Mouse (Mus musculus): ENCODE measurements around the gene Pitpnc1. TPM values are rescaled to one million over a fixed set of nuclear protein-coding genes. Genes with fewer than 3 reads are reported as not detected.

Gene Pitpnc1
- polyA plus RNA-seq, 1 experiment from 2014 or later: 36.7 TPM

GRCm38 (mm10) chr11:107479862-107480203 is 9.3 kb upstream of the Pitpnc1 start:
- 1% methylated on average over 10 of the region's 10 CpGs for WGBS
- no peak for ATAC-seq
- H3K27ac ChIP-seq: peak overlapping the region; percentile 73; the same call in 1 of the 2 replicates

GRCm38 (mm10) chr11:107479053-107479861 is 8.8 kb upstream of the Pitpnc1 start, which contains the start of gene Psmd12:
TSS of gene Psmd12 (plus strand) at chr11:107479484.
- H3K9me3 ChIP-seq: no peaks in the 10 kb centered on the region
- H3K4me2 ChIP-seq (replicated peaks): peak within 1 kb of the TSS; percentile 97
- peak within 1 kb of the TSS; percentile 73; the same call in 1 of the 2 replicates for H3K27ac ChIP-seq
- peak within 1 kb of the TSS; percentile 95 for H3K4me3 ChIP-seq (replicated peaks)
- 1% methylated on average over 51 of the region's 51 CpGs for WGBS
- H3K4me1 ChIP-seq (replicated peaks): peaks cover 22% of the 10 kb centered on the region
- no peaks in the 10 kb centered on the region for H3K27me3 ChIP-seq
- H3K36me3 ChIP-seq: no peaks in the 10 kb centered on the region
- H3K9ac ChIP-seq (replicated peaks): peak within 1 kb of the TSS; percentile 92
- peak; percentile 99 for ATAC-seq

More at GRCm38 (mm10) chr11:107479862-107480203, 9.3 kb upstream of the Pitpnc1 start:
- Histone ChIP-seq H3K9ac (replicated peaks) (peak overlapping the region; percentile 92), H3K4me2 (replicated peaks) (peak overlapping the region; percentile 97), H3K9me3 (no peaks in the 10 kb centered on the region), H3K4me1 (replicated peaks) (peaks cover 22% of the 10 kb centered on the region), H3K27me3 (no peaks in the 10 kb centered on the region), H3K36me3 (peaks cover 3% of the 10 kb centered on the region), H3K4me3 (replicated peaks) (peak overlapping the region; percentile 95)

GRCm38 (mm10) chr11:107473137-107473820 is 2.8 kb upstream of the Pitpnc1 start:
- Histone ChIP-seq H3K4me3 (replicated peaks) (no peak overlapping the region), H3K4me2 (replicated peaks) (no peak overlapping the region), H3K9me3 (no peaks in the 10 kb centered on the region), H3K36me3 (no peaks in the 10 kb centered on the region), H3K4me1 (replicated peaks) (peaks cover 15% of the 10 kb centered on the region), H3K27ac (no peak overlapping the region), H3K27me3 (no peaks in the 10 kb centered on the region), H3K9ac (replicated peaks) (no peak overlapping the region)
- WGBS: 23% methylated on average over 8 of the region's 8 CpGs
- no peak for ATAC-seq

- Histone ChIP-seq H3K9me3 (no peaks in the 10 kb centered on the region), H3K4me1 (replicated peaks) (peaks cover 19% of the 10 kb centered on the region), H3K27ac (no peak overlapping the region), H3K36me3 (no peaks in the 10 kb centered on the region), H3K9ac (replicated peaks) (no peak overlapping the region), H3K4me2 (replicated peaks) (no peak overlapping the region), H3K27me3 (no peaks in the 10 kb centered on the region), H3K4me3 (replicated peaks) (no peak overlapping the region)
- no peak for ATAC-seq
- WGBS: 87% methylated on average over 3 of the region's 3 CpGs
Observed at GRCm38 (mm10) chr11:107472304-107472703, 1.8 kb upstream of the Pitpnc1 start.

- H3K9ac ChIP-seq (replicated peaks): peak overlapping the region; percentile 89; the same call in 1 of the 2 replicates
- H3K4me1 ChIP-seq (replicated peaks): peaks cover 25% of the 10 kb centered on the region
- H3K9me3 ChIP-seq: no peaks in the 10 kb centered on the region
- peak overlapping the region; percentile 78 for H3K4me3 ChIP-seq (replicated peaks)
- 5% methylated on average over 11 of the region's 11 CpGs for WGBS
- no peaks in the 10 kb centered on the region for H3K36me3 ChIP-seq
- ATAC-seq: no peak
- H3K27ac ChIP-seq: peak overlapping the region; percentile 94
- H3K4me2 ChIP-seq (replicated peaks): peak overlapping the region; percentile 84
- H3K27me3 ChIP-seq: no peaks in the 10 kb centered on the region
Observed at GRCm38 (mm10) chr11:107471071-107471720, 697 bp upstream of the Pitpnc1 start.

- Histone ChIP-seq H3K4me2 (replicated peaks) (peak overlapping the region; percentile 84), H3K4me3 (replicated peaks) (peak overlapping the region; percentile 78), H3K4me1 (replicated peaks) (peaks cover 25% of the 10 kb centered on the region), H3K36me3 (no peaks in the 10 kb centered on the region), H3K9me3 (no peaks in the 10 kb centered on the region), H3K27me3 (no peaks in the 10 kb centered on the region), H3K27ac (peak overlapping the region; percentile 94), H3K9ac (replicated peaks) (peak overlapping the region; percentile 89)
- WGBS: 0% methylated on average over 58 of the region's 59 CpGs
- peak; percentile 70 for ATAC-seq
Observed at GRCm38 (mm10) chr11:107469523-107470371, 752 bp downstream of the Pitpnc1 start.

- peak overlapping the region; percentile 94 for H3K27ac ChIP-seq
- peak overlapping the region; percentile 78 for H3K4me3 ChIP-seq (replicated peaks)
- H3K27me3 ChIP-seq: no peaks in the 10 kb centered on the region
- H3K4me1 ChIP-seq (replicated peaks): peaks cover 28% of the 10 kb centered on the region
- peak overlapping the region; percentile 89 for H3K9ac ChIP-seq (replicated peaks)
- H3K9me3 ChIP-seq: no peaks in the 10 kb centered on the region
- H3K36me3 ChIP-seq: no peaks in the 10 kb centered on the region
- peak; percentile 89 for ATAC-seq
- under 1% methylated on average over 37 of the region's 38 CpGs for WGBS
- H3K4me2 ChIP-seq (replicated peaks): peak overlapping the region; percentile 84
Observed at GRCm38 (mm10) chr11:107469031-107469522, 1.4 kb downstream of the Pitpnc1 start.

GRCm38 (mm10) chr11:107468252-107469030 is 2.1 kb downstream of the Pitpnc1 start:
- no peak; the same call in 1 of the 2 replicates for ATAC-seq
- H3K9me3 ChIP-seq: no peaks in the 10 kb centered on the region
- H3K4me3 ChIP-seq (replicated peaks): peak overlapping the region; percentile 78
- peaks cover 30% of the 10 kb centered on the region for H3K4me1 ChIP-seq (replicated peaks)
- H3K27me3 ChIP-seq: no peaks in the 10 kb centered on the region
- peak overlapping the region; percentile 89 for H3K9ac ChIP-seq (replicated peaks)
- 19% methylated on average over 16 of the region's 16 CpGs for WGBS
- H3K36me3 ChIP-seq: no peaks in the 10 kb centered on the region
- peak overlapping the region; percentile 94 for H3K27ac ChIP-seq
- H3K4me2 ChIP-seq (replicated peaks): peak overlapping the region; percentile 84

GRCm38 (mm10) chr11:107466611-107467391 is 3.7 kb downstream of the Pitpnc1 start:
- no peak overlapping the region for H3K4me2 ChIP-seq (replicated peaks)
- no peak overlapping the region for H3K4me3 ChIP-seq (replicated peaks)
- 82% methylated on average over 6 of the region's 6 CpGs for WGBS
- H3K4me1 ChIP-seq (replicated peaks): peaks cover 30% of the 10 kb centered on the region
- H3K36me3 ChIP-seq: peaks cover 2% of the 10 kb centered on the region; the same call in 1 of the 2 replicates
- no peak for ATAC-seq
- no peaks in the 10 kb centered on the region for H3K27me3 ChIP-seq
- peaks cover 3% of the 10 kb centered on the region; the same call in 1 of the 2 replicates for H3K9me3 ChIP-seq
- no peak overlapping the region for H3K27ac ChIP-seq
- no peak overlapping the region for H3K9ac ChIP-seq (replicated peaks)

- Histone ChIP-seq H3K27ac (no peak overlapping the region), H3K9me3 (peaks cover 3% of the 10 kb centered on the region; the same call in 1 of the 2 replicates), H3K36me3 (peaks cover 2% of the 10 kb centered on the region; the same call in 1 of the 2 replicates), H3K4me2 (replicated peaks) (no peak overlapping the region), H3K4me3 (replicated peaks) (no peak overlapping the region), H3K9ac (replicated peaks) (no peak overlapping the region), H3K4me1 (replicated peaks) (peaks cover 22% of the 10 kb centered on the region), H3K27me3 (no peaks in the 10 kb centered on the region)
- WGBS: 79% methylated on average over 1 of the region's 1 CpGs
- ATAC-seq: no peak
Observed at GRCm38 (mm10) chr11:107465969-107466368, 4.5 kb downstream of the Pitpnc1 start.

All from midbrain, embryonic 13.5 days (tissue).